Mouse (Mus musculus) right cerebral cortex, adult 2 months (tissue): ENCODE measurements around the gene Glra4.
"Not testable (repeated sequence)": the region's sequence is repeated elsewhere in the genome, so short reads cannot be mapped to it uniquely, and the experiment has no call there.

Source experiments
- DNase-seq, 2 experiments: peaks; one replicate each; pipeline ENCODE4 v3.0.0; 2021 to 2022; ENCODE audit warnings: low spot score in 2 of 2

The Glra4 gene

DNA sequence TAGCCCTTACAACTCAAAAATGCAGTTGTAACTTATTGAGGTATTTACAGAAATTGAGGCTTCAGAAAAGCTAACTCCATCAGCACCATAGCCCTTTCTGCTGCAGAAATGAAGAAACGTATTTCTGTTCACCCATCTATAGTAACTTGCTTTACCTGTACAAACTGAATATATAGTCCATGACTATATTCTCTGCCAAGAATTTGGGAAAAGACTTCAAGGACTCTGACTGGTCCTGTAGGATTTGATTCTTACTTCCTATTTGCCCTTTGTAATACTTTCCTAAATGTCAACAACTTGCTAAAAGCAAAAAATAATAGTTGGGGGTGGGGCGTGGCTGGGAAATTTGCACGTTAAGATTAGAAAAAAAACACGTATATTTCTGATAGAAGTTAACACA, 47.9 kb downstream of the Glra4 start:
- no peak for DNase-seq

DNA sequence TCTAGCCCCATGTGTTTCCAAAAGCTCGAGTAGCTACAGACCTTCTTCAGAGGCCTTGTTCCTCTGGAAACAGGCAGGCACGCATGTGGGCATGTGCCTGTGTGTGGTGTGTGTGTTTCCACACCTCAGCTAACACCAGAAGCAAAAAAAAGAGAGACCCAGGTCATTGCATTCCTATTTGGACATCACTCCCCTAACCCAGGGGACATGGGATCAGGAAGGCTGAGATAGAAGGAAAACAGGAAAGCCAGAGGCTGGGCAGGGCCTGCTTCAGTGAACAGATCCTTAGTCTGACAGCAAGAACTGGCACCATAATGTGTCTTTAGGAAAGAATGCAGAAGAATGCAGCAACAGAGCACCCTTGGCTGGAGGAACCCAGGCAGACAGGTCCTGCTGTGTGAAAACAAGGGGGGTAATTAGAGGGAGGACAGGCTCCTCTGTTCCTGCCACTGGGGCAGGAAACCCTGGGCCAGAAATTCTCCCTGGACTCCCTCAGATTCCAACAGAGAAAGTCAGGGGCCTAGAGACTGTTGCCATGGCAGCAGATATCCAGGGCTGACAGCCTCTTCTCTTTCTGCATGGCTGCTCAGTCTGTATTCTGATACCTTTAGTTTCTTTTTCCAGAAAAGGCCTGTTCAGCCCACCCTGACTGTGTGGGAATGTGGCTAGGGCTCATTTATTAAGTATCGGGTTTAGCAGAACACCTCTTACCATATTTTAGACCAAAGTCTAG, 65.0 kb downstream of the Glra4 start:
- not testable (repeated sequence) for DNase-seq

DNA sequence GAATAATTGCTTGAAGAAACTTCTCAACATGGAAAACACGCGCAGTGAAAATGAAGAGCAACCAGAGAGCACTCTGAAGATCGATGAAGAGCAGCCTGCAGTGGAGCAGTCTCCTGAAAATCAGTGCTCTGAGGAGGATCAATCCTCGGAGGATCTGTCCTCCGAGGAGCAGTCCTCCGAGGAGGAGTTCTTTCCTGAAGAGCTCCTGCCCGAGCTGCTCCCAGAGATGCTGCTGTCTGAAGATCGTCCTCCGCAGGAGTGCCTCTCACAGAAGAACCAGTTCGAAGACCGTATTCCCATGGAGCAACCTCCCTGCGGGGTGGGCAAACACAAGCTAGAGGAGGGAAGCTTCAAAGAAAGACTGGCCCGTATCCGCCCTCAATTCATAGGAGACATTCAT, 71.2 kb downstream of the Glra4 start:
- no peak for DNase-seq

DNA sequence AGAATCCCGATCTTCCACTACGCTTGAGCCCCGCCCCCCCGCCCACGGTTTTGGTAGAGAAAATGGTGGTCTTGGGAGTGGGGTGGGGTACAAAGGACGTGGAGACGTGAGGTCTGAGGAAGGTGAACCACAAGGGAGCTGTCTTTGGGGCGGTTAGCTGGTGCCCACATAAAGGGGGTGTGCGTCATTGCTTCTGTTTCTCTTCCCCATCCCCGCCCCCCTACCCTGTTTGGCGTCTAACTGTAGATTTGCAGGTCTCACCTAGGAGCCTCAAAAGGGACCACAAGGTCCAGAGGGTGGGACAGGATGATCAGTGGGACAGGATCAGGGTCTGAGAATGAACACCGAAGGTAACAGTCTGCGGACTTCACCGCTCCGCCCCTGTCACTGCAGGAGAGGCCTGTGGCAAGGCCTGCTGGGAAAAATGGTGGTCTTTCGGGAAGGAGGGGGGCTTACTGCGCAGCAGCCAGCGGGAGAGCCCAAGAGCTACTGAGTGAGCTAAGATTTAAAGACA, 71.7 kb downstream of the Glra4 start:
- peak; percentile 19 to 41 for DNase-seq
